Mouse (Mus musculus) liver, postnatal 0 days (tissue): ENCODE measurements at regions not wholly inside any gene's neighbourhood (a gene's known extent, or its start where the extent isn't known, plus 50 kb on each side); places are given as distances from the start of the nearest gene placed in this dataset.

Source experiments
- CTCF ChIP-seq: sonication (generic); IDR thresholded peaks from 2 replicates; pipeline ENCODE4 v1.5.1; 2016; ENCODE audit warnings: antibody characterized with exemption, low read depth
- EP300 ChIP-seq: IDR thresholded peaks from 2 replicates; pipeline ENCODE4 v1.6.1; 2016; ENCODE audit warnings: antibody characterized with exemption, low read depth, mild to moderate bottlenecking

GRCm38 (mm10) chr12:27083089-27083488 is 259.3 kb downstream of the Sox11 start:
- TF ChIP-seq CTCF (no peak), EP300 (no peak)
